Mouse (Mus musculus): ENCODE results near the gene Ctbp2.

- TF ChIP-seq CTCF (IDR thresholded peaks at IDR 0.05; ENCODE audit: low read depth), result no peak
- TF ChIP-seq EP300 (IDR thresholded peaks at IDR 0.05; ENCODE audit: low read depth), result no peak
These were observed 23.1 kb downstream of the Ctbp2 start for GRCm38 (mm10) chr7:133101070-133101469.
